Mouse (Mus musculus) hindbrain, embryonic 13.5 days (tissue): ENCODE data around the gene Trpm2. TPM values are rescaled to one million over a fixed set of nuclear protein-coding genes. Genes with fewer than 3 reads are reported as not detected.
A peak's percentile ranks its signal among the peaks of the same experiment; 100 is the strongest.

Experiments used
- ATAC-seq: fragments of 200-750 bp; cut with Nextera tagmentation; 2 replicates; pipeline ENCODE4 v1.8.0; 2017; ENCODE audit warnings: moderate TSS enrichment; ENCODE audit not compliant: low FRiP score
- H3K27ac ChIP-seq: fragments of 300-500 bp; sonication (generic); 2 replicates; pipeline ENCODE4 v1.5.1; 2015; ENCODE audit warnings: inconsistent platforms, mild to moderate bottlenecking, moderate library complexity
- H3K27me3 ChIP-seq: fragments of 300-500 bp; sonication (generic); 2 replicates; pipeline ENCODE4 v1.6.1; 2015; ENCODE audit warnings: mild to moderate bottlenecking, inconsistent platforms
- H3K36me3 ChIP-seq: fragments of 300-500 bp; sonication (generic); 2 replicates; pipeline ENCODE4 v1.6.1; 2015; ENCODE audit warnings: mild to moderate bottlenecking, inconsistent platforms
- H3K4me1 ChIP-seq: fragments of 300-500 bp; sonication (generic); replicated peaks from 2 replicates; pipeline ENCODE4 v1.6.1; 2015; ENCODE audit warnings: inconsistent platforms
- H3K4me2 ChIP-seq: fragments of 300-500 bp; sonication (generic); 2 replicates; pipeline ENCODE4 v1.6.1; 2015; ENCODE audit warnings: inconsistent platforms, mild to moderate bottlenecking, moderate library complexity
- H3K4me3 ChIP-seq: fragments of 300-500 bp; sonication (generic); 2 replicates; pipeline ENCODE4 v1.5.1; 2015; ENCODE audit warnings: mild to moderate bottlenecking, inconsistent platforms
- H3K9ac ChIP-seq: fragments of 300-500 bp; sonication (generic); 2 replicates; pipeline ENCODE4 v1.6.1; 2015; ENCODE audit warnings: mild to moderate bottlenecking, inconsistent platforms
- H3K9me3 ChIP-seq: fragments of 300-500 bp; sonication (generic); 2 replicates; pipeline ENCODE4 v1.6.1; 2016; ENCODE audit warnings: inconsistent platforms
- WGBS: fragments of 180-500 bp; shearing (Covaris S2); methylation state at CpG from one replicate; pipeline ENCODE4 v1.1.7; 2015; 5-methylcytosine and 5-hydroxymethylcytosine counted together
- polyA plus RNA-seq: library from polyadenylated mRNA; unstranded; fragments of >200 nt; fragmentation: Nextera tagmentation; extraction: Ambion mirVana; gene quantifications from 2 replicates; pipeline ENCODE4 v1.2.1, GENCODE M21; 2015

Trpm2 gene
- polyA plus RNA-seq, 1 experiment from 2014 or later = 3.9 TPM

DNA sequence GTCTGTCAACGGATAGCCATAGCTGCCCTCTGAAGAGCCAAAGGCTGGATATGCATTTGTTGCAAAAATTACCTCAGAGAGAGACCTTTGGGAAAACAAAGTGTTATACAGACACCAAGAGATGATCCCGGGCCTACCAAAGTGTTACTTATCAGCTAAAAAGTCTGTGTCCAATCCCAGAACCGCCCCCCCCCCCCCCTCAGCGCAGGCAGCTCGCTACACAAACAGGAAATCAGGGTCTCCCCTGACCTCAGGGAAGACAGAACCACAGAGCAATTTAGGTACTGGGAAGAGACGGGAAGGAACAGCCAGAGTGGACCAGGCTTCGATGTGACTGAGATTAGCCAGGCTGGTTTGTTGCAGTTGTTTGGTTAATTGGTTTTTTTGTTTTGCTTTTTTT lies 36.8 kb upstream of the Trpm2 start:
- ATAC-seq = no peak
- Histone ChIP-seq H3K27me3 (peaks cover 6% of the 10 kb centered on the region; the same call in 1 of the 2 replicates), H3K9me3 (no peaks in the 10 kb centered on the region), H3K4me1 (peaks cover 43% of the 10 kb centered on the region), H3K36me3 (peaks cover 11% of the 10 kb centered on the region), H3K4me3 (no peak overlapping the region), H3K27ac (no peak overlapping the region), H3K9ac (peak overlapping the region; percentile 91), H3K4me2 (peak overlapping the region; percentile 84; the same call in 1 of the 2 replicates)
- 54% methylated on average over 7 of the region's 7 CpGs for WGBS

DNA sequence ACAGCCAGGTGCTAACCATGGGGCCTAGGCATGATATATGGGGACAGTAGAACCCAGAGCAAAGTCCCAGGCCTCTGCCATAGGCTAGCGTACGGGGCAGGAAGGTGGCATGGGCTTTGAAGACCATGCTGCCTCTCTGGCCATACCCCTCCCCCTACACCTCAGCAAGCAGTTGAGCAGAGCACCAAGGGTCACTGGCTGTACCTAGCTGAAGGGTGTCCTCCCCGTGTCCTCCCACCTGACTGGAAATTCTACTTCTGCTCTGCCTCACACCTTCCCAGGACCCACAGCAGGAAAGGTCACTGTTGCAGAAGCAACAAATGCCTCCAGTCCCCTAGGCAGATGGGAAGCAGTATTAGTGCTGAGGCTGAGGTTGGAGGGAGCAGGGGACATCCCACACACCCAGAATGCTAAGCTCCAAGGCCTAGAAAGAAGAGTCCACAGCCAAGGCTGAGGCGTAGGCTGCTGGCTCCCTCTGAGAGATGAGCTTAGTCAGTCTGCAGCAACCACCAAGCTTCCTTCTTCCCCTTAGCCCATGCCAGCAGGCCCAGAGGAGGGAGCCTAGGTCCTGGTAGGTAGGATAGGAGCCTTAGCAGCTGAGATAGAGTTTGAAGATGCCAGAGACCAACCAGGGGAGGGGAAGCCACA lies 35.6 kb upstream of the Trpm2 start:
- H3K36me3 ChIP-seq = peaks cover 23% of the 10 kb centered on the region
- H3K27ac ChIP-seq = no peak overlapping the region
- peak overlapping the region; percentile 49; the same call in 1 of the 2 replicates for H3K9ac ChIP-seq
- no peaks in the 10 kb centered on the region for H3K9me3 ChIP-seq
- H3K4me1 ChIP-seq = peaks cover 43% of the 10 kb centered on the region
- 92% methylated on average over 4 of the region's 4 CpGs for WGBS
- H3K4me3 ChIP-seq = no peak overlapping the region
- H3K27me3 ChIP-seq = peaks cover 5% of the 10 kb centered on the region; the same call in 1 of the 2 replicates
- ATAC-seq = no peak
- H3K4me2 ChIP-seq = no peak overlapping the region

DNA sequence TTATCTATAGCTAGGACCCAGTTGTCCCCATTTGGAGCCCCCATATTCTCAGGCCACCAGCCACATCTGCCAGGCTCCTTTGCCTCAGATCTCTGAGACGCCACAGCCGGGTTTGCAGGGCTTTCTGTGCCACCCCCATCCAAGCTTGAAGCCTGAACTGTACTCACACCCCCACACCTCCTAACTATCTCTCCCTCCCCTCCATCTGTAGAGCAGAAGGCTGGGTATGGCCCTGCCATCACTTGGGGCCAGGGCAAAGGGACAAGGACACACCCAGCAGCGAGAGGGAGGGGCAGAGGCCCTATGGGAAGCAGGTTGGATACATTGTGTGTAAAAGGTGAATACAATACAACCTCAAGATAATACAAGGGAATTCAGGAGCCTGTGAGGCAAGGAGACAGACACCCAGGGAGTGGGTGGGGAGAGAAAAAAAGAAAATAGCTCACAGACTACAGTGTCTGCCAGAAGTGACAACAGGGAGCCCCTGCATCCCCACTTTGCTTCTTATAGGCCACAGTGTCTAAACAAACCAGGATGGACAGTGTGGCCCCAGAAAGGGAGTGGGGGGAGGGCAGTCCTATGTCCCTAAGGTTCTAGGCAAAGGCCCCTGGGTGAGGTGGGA lies 34.2 kb upstream of the Trpm2 start:
- H3K9ac ChIP-seq = no peak overlapping the region
- peaks cover 37% of the 10 kb centered on the region for H3K4me1 ChIP-seq
- H3K36me3 ChIP-seq = peaks cover 36% of the 10 kb centered on the region
- WGBS = 96% methylated on average over 3 of the region's 3 CpGs
- no peak overlapping the region for H3K4me3 ChIP-seq
- no peak for ATAC-seq
- H3K27me3 ChIP-seq = no peaks in the 10 kb centered on the region
- no peaks in the 10 kb centered on the region for H3K9me3 ChIP-seq
- no peak overlapping the region for H3K27ac ChIP-seq
- H3K4me2 ChIP-seq = no peak overlapping the region

DNA sequence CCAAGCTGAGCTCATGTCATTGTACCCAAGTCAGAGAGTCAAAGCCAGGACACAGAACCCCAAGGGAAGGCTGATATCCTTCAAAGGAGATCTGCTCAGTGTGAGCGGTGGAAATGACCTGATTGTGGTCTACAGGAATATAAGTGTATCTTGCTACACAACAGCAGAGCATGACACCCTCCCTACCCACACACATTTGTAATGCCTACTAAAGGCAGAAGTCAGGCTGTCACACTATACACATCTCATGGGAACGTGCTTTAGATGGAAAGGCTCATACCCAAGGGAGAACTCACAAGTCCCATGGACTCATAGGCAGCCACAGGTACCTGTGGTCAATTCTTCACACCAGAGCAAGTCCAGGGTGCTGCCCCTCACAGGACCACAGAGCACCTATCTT lies 32.0 kb upstream of the Trpm2 start:
- Histone ChIP-seq H3K36me3 (peaks cover 59% of the 10 kb centered on the region), H3K4me1 (peaks cover 20% of the 10 kb centered on the region), H3K4me2 (no peak overlapping the region), H3K9me3 (no peaks in the 10 kb centered on the region), H3K27me3 (no peaks in the 10 kb centered on the region), H3K27ac (no peak overlapping the region), H3K4me3 (no peak overlapping the region), H3K9ac (no peak overlapping the region)
- 92% methylated on average over 2 of the region's 2 CpGs for WGBS
- no peak for ATAC-seq

DNA sequence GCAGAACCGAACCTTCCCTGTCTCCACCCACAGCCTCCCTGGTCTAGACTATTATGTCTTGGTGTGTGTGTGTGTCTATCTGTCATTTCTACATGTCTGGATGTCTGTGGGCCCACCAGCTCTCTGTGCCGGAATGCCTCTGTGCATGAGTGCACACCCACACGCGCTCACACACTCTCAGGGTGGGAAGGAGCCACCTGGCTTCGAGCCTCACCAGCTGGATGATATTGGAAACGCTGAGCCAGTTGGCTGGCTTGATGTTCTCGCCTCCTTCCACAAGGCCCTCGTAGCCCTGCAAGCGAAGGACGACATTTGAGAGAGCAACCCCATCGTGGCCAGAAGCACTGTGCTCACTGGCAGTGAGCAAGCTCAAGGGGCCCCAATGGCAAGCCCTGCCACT lies 31.4 kb upstream of the Trpm2 start:
- peaks cover 14% of the 10 kb centered on the region for H3K4me1 ChIP-seq
- no peak overlapping the region for H3K9ac ChIP-seq
- H3K4me2 ChIP-seq = no peak overlapping the region
- no peaks in the 10 kb centered on the region for H3K27me3 ChIP-seq
- H3K27ac ChIP-seq = no peak overlapping the region
- no peak overlapping the region for H3K4me3 ChIP-seq
- no peak for ATAC-seq
- H3K36me3 ChIP-seq = peaks cover 64% of the 10 kb centered on the region
- 95% methylated on average over 11 of the region's 11 CpGs for WGBS
- H3K9me3 ChIP-seq = no peaks in the 10 kb centered on the region

DNA sequence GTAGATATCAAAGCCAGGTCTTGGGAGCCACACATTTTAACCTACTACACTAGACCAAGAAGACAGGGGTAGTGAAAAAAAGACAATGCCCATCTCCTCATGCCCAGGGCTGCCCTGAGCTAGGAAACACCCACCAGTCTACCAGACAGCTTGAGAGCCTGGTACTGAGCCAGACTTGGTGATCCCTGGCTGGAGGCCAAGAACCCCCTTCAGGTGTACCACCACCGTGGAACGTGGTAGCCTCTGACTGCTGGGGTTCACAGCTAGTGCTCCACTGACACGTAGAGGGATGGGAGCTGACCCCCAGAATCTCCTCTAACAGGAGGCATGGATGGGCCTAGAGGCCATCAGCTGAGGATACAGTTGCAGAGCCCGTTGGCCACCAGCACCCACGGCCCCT lies 29.8 kb upstream of the Trpm2 start:
- no peaks in the 10 kb centered on the region for H3K27me3 ChIP-seq
- ATAC-seq = no peak
- 99% methylated on average over 5 of the region's 5 CpGs for WGBS
- H3K9ac ChIP-seq = no peak overlapping the region
- H3K27ac ChIP-seq = no peak overlapping the region
- no peak overlapping the region for H3K4me2 ChIP-seq
- no peaks in the 10 kb centered on the region for H3K9me3 ChIP-seq
- peaks cover 80% of the 10 kb centered on the region for H3K36me3 ChIP-seq
- H3K4me3 ChIP-seq = no peak overlapping the region
- H3K4me1 ChIP-seq = no peaks in the 10 kb centered on the region

DNA sequence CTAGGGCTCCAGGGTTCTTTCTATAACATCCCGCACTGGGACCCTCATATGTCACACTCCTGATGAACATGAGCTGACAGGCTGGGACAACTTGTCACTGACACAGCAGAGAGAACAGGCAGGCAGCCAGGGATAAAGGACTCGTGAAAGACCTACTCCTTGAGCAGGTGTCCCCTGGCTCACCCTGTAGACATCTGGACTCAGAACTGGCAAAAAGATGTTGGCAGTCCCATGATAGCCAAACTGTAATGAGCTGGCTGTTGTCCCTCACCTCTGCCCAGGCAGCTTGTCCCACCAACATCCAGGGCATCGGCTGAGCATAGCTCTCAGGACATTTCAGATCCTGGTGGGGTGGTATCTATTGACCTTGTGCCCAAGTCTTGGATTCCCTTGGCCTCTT lies 25.3 kb upstream of the Trpm2 start:
- no peak for ATAC-seq
- no peak overlapping the region for H3K27ac ChIP-seq
- H3K4me1 ChIP-seq = no peaks in the 10 kb centered on the region
- H3K4me3 ChIP-seq = no peak overlapping the region
- H3K9ac ChIP-seq = no peak overlapping the region
- H3K9me3 ChIP-seq = no peaks in the 10 kb centered on the region
- H3K36me3 ChIP-seq = peaks cover 97% of the 10 kb centered on the region
- WGBS = 91% methylated on average over 3 of the region's 3 CpGs
- H3K27me3 ChIP-seq = no peaks in the 10 kb centered on the region
- no peak overlapping the region for H3K4me2 ChIP-seq

DNA sequence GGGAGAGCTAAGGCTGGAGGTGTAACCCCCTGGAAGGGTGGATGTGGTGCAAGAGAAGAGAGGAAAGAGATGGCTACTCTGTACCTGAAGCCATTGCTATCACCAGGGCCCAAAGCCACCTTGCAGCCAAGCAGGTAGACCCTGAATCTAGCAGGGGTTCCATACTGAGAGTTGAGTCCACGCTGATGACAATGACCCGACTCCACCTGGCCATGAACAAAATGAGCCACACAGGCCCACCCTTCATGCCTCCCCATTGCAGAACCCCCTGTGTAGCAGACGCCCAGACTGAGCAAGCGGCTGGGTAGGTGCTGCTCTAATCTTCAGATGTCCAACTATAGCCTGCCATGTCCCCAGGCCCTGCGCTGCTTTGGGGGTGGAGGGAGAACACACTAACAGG lies 15.4 kb upstream of the Trpm2 start:
- WGBS = 80% methylated on average over 5 of the region's 5 CpGs
- no peak overlapping the region for H3K27ac ChIP-seq
- H3K9me3 ChIP-seq = no peaks in the 10 kb centered on the region
- H3K9ac ChIP-seq = no peak overlapping the region
- no peak for ATAC-seq
- no peaks in the 10 kb centered on the region for H3K27me3 ChIP-seq
- peaks cover 74% of the 10 kb centered on the region for H3K36me3 ChIP-seq
- H3K4me2 ChIP-seq = no peak overlapping the region
- no peak overlapping the region for H3K4me3 ChIP-seq
- no peaks in the 10 kb centered on the region for H3K4me1 ChIP-seq

DNA sequence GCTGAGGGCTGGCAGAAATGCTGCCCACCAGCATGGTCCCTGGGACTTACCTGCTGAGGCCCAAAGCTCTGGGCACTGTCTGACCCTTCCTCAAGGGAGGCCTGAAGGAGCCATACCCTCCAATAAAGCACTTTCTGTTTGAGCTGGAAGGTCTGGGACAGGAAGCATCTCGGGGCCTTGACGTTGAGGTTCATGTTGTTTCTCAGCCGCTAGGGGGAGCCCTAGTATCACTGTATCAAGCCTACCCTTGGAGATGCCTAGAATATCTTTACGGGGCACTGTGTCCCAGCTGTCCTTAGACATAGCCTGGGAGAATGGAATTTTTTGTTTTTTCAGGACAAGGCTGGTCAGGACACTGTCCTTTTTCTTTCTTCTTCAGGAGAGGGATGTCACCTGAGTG lies 14.3 kb upstream of the Trpm2 start:
- Histone ChIP-seq H3K9me3 (no peaks in the 10 kb centered on the region), H3K4me1 (peaks cover 6% of the 10 kb centered on the region; the same call in 1 of the 2 replicates), H3K27ac (no peak overlapping the region), H3K36me3 (peaks cover 73% of the 10 kb centered on the region), H3K4me3 (no peak overlapping the region), H3K27me3 (no peaks in the 10 kb centered on the region), H3K9ac (no peak overlapping the region), H3K4me2 (no peak overlapping the region)
- WGBS = 0% methylated on average over 4 of the region's 4 CpGs
- peak; percentile 49 for ATAC-seq

DNA sequence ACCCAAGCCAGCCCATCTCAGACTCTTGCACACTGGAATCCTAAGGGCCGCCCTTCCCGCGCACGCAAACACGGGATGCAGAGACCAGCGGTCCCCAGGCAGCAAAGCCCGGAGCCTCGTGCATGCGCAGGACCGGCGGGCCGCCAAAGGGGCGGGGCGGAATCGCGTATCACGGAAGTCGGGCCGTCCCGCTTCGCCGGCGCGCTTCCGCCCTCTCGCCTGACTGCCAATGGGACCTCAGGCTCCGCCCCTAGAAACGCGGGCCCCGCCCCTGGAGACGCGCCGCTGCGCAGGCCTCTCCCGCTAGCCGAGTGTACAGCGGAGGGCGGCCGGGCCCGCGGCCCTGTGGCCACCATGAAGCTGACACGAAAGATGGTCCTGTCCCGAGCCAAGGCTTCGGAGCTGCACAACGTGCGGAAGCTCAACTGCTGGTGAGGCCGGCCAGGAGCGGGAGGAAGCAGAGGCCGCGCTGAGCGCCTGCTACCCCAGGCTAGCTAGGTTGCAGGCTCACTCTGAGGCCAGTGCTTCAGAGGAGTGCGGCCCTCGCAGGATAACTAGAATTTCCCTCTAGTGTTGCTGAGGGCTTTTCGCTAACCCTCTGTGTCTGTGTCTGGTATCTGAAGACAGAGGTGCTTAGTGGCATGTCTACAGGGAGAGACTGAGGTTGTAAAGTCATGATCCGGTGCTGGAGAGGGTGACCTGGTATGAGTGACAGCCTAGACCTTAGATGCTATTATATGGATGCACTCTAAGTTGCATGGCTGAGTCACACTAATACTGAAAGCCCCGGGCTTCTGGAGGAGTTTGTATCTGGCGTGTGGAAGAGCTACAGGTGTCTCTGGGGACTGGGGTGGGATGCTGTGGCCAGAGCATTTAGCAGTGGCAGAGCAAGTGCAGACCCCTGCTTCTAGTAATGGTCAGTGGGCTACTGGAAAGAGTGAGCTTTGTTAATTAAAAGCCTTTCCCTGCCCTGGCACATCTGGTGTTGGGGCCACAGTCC lies 8.3 kb upstream of the Trpm2 start, which contains the start of gene 1810043G02Rik:
Gene 1810043G02Rik (plus strand): TSS at position 174 of the 1,000 bp plus-strand sequence.
- Histone ChIP-seq H3K4me2 (peak within 1 kb of the TSS; percentile 67), H3K9ac (peak within 1 kb of the TSS; percentile 85), H3K36me3 (peaks cover 31% of the 10 kb centered on the region), H3K4me1 (peaks cover 19% of the 10 kb centered on the region), H3K9me3 (no peaks in the 10 kb centered on the region), H3K27ac (peak within 1 kb of the TSS; percentile 86), H3K4me3 (peak within 1 kb of the TSS; percentile 65), H3K27me3 (no peaks in the 10 kb centered on the region)
- WGBS = under 1% methylated on average over 57 of the region's 57 CpGs
- peak; percentile 96 for ATAC-seq

DNA sequence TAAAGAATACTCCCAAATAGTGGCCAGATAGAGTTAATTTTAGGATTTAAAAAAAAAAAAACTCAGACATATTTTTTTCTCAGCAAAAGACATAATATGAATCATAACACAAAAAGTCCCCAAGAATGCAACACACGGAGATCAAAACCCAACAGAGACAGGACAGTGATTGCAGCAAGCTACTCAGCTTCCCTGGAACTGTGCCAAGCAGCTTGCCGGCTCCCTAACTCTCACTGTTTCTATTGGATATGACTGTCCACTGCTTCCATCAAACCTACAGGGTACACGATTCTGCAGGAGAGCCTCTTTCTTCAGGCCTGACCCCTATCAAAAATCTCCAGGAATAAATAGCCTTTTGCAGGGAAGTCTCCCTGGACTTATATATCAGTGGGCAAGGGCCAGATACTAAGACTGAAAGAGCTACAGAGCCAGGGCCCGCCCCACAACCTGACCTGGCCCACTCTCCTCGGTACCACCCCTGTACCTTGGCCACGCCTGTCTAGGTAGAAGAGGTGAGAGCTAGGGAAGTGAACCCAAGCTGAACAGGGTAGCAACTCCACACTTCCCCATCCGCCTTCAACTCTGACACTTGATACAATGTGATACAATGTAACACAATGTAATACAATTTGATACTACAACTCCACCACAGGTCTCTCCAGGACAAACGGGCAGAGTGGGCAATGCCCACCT lies 6.2 kb upstream of the Trpm2 start:
- ATAC-seq = no peak
- no peaks in the 10 kb centered on the region for H3K27me3 ChIP-seq
- H3K9ac ChIP-seq = no peak overlapping the region
- H3K27ac ChIP-seq = no peak overlapping the region
- no peak overlapping the region for H3K4me3 ChIP-seq
- H3K36me3 ChIP-seq = peaks cover 18% of the 10 kb centered on the region
- peaks cover 19% of the 10 kb centered on the region for H3K4me1 ChIP-seq
- 74% methylated on average over 8 of the region's 8 CpGs for WGBS
- H3K4me2 ChIP-seq = no peak overlapping the region
- H3K9me3 ChIP-seq = no peaks in the 10 kb centered on the region

DNA sequence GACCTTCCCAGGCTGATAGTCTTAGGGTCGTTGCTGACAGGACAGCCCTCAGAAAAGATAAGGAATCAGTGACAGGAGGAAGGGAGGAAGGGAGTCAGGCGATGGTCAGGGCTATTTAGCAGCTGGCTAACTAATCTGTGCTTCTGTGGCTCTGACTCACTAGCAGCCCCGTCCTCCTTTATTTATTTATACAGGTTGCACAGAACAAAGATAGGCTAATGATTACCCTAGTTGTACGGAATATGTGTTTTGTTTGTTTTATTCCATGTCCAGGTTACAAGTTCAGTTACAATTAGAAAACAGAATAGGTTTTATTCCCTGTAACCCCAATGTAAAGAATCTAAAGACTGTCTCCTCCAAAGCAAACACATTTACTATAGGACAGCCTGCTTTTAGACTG lies 5.3 kb upstream of the Trpm2 start:
- Histone ChIP-seq H3K9ac (no peak overlapping the region), H3K4me2 (no peak overlapping the region), H3K27ac (no peak overlapping the region), H3K4me1 (peaks cover 19% of the 10 kb centered on the region), H3K9me3 (no peaks in the 10 kb centered on the region), H3K36me3 (peaks cover 10% of the 10 kb centered on the region), H3K27me3 (peaks cover under 1% of the 10 kb centered on the region; the same call in 1 of the 2 replicates), H3K4me3 (no peak overlapping the region)
- 49% methylated on average over 4 of the region's 4 CpGs for WGBS
- ATAC-seq = no peak
